Mouse (Mus musculus): ENCODE measurements around the gene Aldob. TPM values are rescaled to one million over a fixed set of nuclear protein-coding genes. Genes with fewer than 3 reads are reported as not detected.

Gene Aldob
- polyA plus RNA-seq, 1 experiment, result not detected

GRCm38 (mm10) chr4:49583965-49584831, 34.9 kb upstream of the Aldob start:
- Histone ChIP-seq H3K4me1 (ENCODE audit: control insufficient read depth, insufficient read depth, low read length) (no peaks in the 10 kb centered on the region), H3K27ac (ENCODE audit: insufficient read depth, low read length) (no peak overlapping the region), H3K27me3 (ENCODE audit: control insufficient read depth, insufficient read depth, low read length, poor library complexity, severe bottlenecking) (no peaks in the 10 kb centered on the region), H3K4me3 (ENCODE audit: low read depth, low read length) (no peak overlapping the region), H3K9ac (ENCODE audit: low read depth, poor library complexity, severe bottlenecking) (no peak overlapping the region), H3K36me3 (ENCODE audit: control insufficient read depth, insufficient read depth, low read length, poor library complexity, severe bottlenecking) (no peaks in the 10 kb centered on the region), H3K9me3 (replicated peaks; ENCODE audit: control insufficient read depth, insufficient read depth, low read length, poor library complexity, severe bottlenecking) (no peaks in the 10 kb centered on the region)
- TF ChIP-seq POLR2A (IDR thresholded peaks at IDR 0.05; ENCODE audit: insufficient read depth, low read length), result no peak
- TF ChIP-seq CTCF (IDR thresholded peaks at IDR 0.05; ENCODE audit: low read depth, low read length), result no peak
- TF ChIP-seq EP300 (IDR thresholded peaks at IDR 0.05; ENCODE audit: insufficient read depth, low read depth, low read length), result no peak

GRCm38 (mm10) chr4:49581256-49581655, 31.9 kb upstream of the Aldob start:
- no peaks in the 10 kb centered on the region for H3K36me3 ChIP-seq (ENCODE audit: control insufficient read depth, insufficient read depth, low read length, poor library complexity, severe bottlenecking)
- H3K9ac ChIP-seq (ENCODE audit: low read depth, poor library complexity, severe bottlenecking), result no peak overlapping the region
- H3K27me3 ChIP-seq (ENCODE audit: control insufficient read depth, insufficient read depth, low read length, poor library complexity, severe bottlenecking), result no peaks in the 10 kb centered on the region
- H3K9me3 ChIP-seq (replicated peaks; ENCODE audit: control insufficient read depth, insufficient read depth, low read length, poor library complexity, severe bottlenecking), result no peaks in the 10 kb centered on the region
- H3K4me3 ChIP-seq (ENCODE audit: low read depth, low read length), result no peak overlapping the region
- H3K4me1 ChIP-seq (ENCODE audit: control insufficient read depth, insufficient read depth, low read length), result no peaks in the 10 kb centered on the region
- no peak overlapping the region for H3K27ac ChIP-seq (ENCODE audit: insufficient read depth, low read length)
- no peak for TF ChIP-seq POLR2A (IDR thresholded peaks at IDR 0.05; ENCODE audit: insufficient read depth, low read length)
- no peak for TF ChIP-seq EP300 (IDR thresholded peaks at IDR 0.05; ENCODE audit: insufficient read depth, low read depth, low read length)
- TF ChIP-seq CTCF (IDR thresholded peaks at IDR 0.05; ENCODE audit: low read depth, low read length), result no peak

GRCm38 (mm10) chr4:49572194-49572593, 22.8 kb upstream of the Aldob start:
- TF ChIP-seq EP300 (IDR thresholded peaks at IDR 0.05; ENCODE audit: insufficient read depth, low read depth, low read length) (no peak), POLR2A (IDR thresholded peaks at IDR 0.05; ENCODE audit: insufficient read depth, low read length) (no peak), CTCF (IDR thresholded peaks at IDR 0.05; ENCODE audit: low read depth, low read length) (no peak)
- H3K36me3 ChIP-seq (ENCODE audit: control insufficient read depth, insufficient read depth, low read length, poor library complexity, severe bottlenecking), result no peaks in the 10 kb centered on the region
- no peaks in the 10 kb centered on the region for H3K4me1 ChIP-seq (ENCODE audit: control insufficient read depth, insufficient read depth, low read length)
- no peak overlapping the region for H3K27ac ChIP-seq (ENCODE audit: insufficient read depth, low read length)
- H3K9ac ChIP-seq (ENCODE audit: low read depth, poor library complexity, severe bottlenecking), result no peak overlapping the region
- H3K27me3 ChIP-seq (ENCODE audit: control insufficient read depth, insufficient read depth, low read length, poor library complexity, severe bottlenecking), result no peaks in the 10 kb centered on the region; the same call in 1 of the 2 replicates
- H3K9me3 ChIP-seq (replicated peaks; ENCODE audit: control insufficient read depth, insufficient read depth, low read length, poor library complexity, severe bottlenecking), result no peaks in the 10 kb centered on the region
- H3K4me3 ChIP-seq (ENCODE audit: low read depth, low read length), result no peak overlapping the region

GRCm38 (mm10) chr4:49567613-49568012, 18.3 kb upstream of the Aldob start:
- TF ChIP-seq POLR2A (IDR thresholded peaks at IDR 0.05; ENCODE audit: insufficient read depth, low read length), result no peak
- TF ChIP-seq CTCF (IDR thresholded peaks at IDR 0.05; ENCODE audit: low read depth, low read length), result peak; percentile 27
- H3K27ac ChIP-seq (ENCODE audit: insufficient read depth, low read length), result no peak overlapping the region
- no peaks in the 10 kb centered on the region for H3K9me3 ChIP-seq (replicated peaks; ENCODE audit: control insufficient read depth, insufficient read depth, low read length, poor library complexity, severe bottlenecking)
- H3K4me1 ChIP-seq (ENCODE audit: control insufficient read depth, insufficient read depth, low read length), result no peaks in the 10 kb centered on the region
- H3K9ac ChIP-seq (ENCODE audit: low read depth, poor library complexity, severe bottlenecking), result no peak overlapping the region
- H3K36me3 ChIP-seq (ENCODE audit: control insufficient read depth, insufficient read depth, low read length, poor library complexity, severe bottlenecking), result no peaks in the 10 kb centered on the region
- no peaks in the 10 kb centered on the region; the same call in 1 of the 2 replicates for H3K27me3 ChIP-seq (ENCODE audit: control insufficient read depth, insufficient read depth, low read length, poor library complexity, severe bottlenecking)
- no peak overlapping the region for H3K4me3 ChIP-seq (ENCODE audit: low read depth, low read length)

GRCm38 (mm10) chr4:49559915-49560772, 10.8 kb upstream of the Aldob start:
- no peak overlapping the region for H3K27ac ChIP-seq (ENCODE audit: insufficient read depth, low read length)
- H3K36me3 ChIP-seq (ENCODE audit: control insufficient read depth, insufficient read depth, low read length, poor library complexity, severe bottlenecking), result no peaks in the 10 kb centered on the region
- no peaks in the 10 kb centered on the region for H3K9me3 ChIP-seq (replicated peaks; ENCODE audit: control insufficient read depth, insufficient read depth, low read length, poor library complexity, severe bottlenecking)
- H3K9ac ChIP-seq (ENCODE audit: low read depth, poor library complexity, severe bottlenecking), result no peak overlapping the region
- TF ChIP-seq POLR2A (IDR thresholded peaks at IDR 0.05; ENCODE audit: insufficient read depth, low read length) (no peak), EP300 (IDR thresholded peaks at IDR 0.05; ENCODE audit: insufficient read depth, low read depth, low read length) (no peak), CTCF (IDR thresholded peaks at IDR 0.05; ENCODE audit: low read depth, low read length) (no peak)
- no peaks in the 10 kb centered on the region for H3K4me1 ChIP-seq (ENCODE audit: control insufficient read depth, insufficient read depth, low read length)
- no peak overlapping the region for H3K4me3 ChIP-seq (ENCODE audit: low read depth, low read length)
- H3K27me3 ChIP-seq (ENCODE audit: control insufficient read depth, insufficient read depth, low read length, poor library complexity, severe bottlenecking), result no peaks in the 10 kb centered on the region
